Mouse (Mus musculus) adipocyte (in vitro differentiated cells): ENCODE data around the gene Rps6kl1.
"Not testable (repeated sequence)": the region's sequence is repeated elsewhere in the genome, so short reads cannot be mapped to it uniquely, and the experiment has no call there.

Source experiments
- DNase-seq: peaks from one replicate; pipeline ENCODE4 v3.0.0-alpha.2; 2016; ENCODE audit warnings: low spot score

Gene Rps6kl1

DNA sequence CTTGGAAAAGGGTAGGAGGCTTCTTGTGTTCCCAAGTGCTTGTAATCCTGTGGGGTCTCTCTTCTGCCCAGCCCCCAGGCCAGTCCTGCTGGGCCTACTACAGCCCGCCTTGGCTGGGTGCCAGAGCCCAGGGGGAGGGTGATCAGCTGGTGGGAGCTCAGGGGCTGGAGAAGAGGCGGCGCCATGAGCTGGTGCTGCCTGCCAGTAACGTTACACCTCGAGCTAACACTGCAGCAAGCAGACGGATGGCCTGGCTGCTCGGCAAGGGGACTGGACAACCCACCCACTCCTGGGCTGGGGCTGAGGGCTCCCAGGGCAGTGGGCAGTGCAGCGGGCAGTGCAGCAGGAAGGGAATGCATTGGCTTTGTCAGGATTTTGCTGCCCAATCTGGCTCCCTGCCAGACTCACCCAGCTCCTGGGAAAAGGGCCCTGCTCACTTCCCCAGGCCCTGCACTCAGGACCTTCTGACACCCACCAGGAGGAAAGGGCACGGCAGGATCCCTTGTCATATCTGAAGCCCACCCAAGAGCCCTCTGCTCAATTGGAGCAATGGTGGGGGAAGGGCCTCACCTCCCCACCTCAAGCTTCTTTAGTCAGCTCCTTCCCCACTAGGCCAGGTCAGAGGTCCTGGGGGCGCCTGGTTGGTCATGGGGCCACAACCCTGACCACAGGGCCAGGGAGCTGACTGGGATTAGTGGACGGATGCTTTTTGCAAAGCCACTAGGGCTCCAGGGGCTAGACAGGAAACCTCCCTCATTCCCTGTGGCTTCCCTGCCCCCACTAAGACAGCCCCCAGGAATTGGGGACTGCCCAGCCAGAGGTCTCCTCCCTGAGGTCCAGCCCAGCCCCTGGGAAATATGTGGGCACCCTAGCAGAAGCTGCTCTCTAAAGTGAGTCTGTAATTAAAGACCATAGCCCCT lies 25.1 kb upstream of the Rps6kl1 start:
- DNase-seq = no peak

DNA sequence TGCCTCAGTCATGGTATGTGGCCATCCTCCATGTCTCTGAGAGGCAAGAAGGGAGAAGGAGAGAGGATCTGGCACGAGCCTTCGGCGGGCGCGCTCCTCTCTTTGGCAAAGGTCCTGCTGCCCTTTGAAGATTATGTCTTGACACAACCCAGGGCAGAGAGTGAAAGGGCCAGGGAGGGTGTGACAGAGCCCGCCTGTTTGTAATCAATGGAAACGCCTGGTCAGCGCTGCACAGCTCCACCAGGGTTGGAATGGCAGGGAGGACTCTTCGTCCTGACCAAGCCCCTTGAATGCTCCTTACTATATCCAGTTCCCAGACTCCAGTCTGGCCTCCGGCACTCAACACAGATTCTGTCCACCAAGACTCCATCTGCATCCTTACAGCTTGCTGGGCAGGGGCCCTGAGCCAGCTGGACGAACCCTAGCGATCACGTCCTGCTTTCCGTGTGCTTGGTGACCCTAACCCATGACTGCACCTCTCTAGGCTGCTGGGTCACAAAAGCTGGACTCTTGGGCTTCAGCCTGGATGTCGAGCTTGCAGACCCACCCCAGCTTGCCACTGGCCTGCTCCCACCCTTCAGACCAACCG lies 24.1 kb upstream of the Rps6kl1 start:
- DNase-seq = no peak

DNA sequence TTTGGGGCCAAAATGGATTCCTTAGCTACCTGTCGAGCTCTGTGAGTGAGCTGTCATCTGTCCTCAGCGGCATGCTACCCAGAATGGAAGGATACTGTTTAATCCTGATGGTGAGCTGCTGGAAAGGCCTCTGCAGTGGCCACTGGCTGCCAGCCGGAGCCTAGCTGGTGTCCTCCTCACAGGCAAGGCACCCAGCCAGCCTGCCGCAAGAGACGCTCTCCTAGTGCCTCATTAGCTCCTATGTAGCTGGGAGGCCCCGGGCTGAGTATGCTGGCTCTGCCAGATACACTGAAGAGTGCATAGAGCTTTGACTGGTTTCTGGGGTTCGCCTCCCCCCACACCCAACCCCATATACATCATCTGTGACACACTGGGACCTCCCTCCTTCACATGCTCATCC lies 23.0 kb upstream of the Rps6kl1 start:
- DNase-seq = peak; percentile 37

DNA sequence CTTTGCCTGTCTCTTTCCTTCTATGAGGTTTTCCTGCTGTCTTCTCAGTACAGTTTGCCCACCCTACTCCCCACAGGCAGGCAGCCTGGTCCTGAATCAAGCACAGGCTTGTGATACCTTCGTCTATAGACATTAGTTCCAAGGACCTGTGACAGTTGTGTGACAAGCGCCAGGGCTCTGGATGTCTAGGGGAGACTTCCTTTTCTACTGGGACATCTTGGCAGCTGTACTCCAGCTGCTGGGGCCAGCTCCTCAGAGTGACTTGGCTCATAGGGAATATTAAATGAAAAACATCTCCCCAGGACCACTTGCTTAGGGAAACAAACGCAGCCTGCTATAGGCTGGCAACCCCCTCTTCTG lies 19.9 kb upstream of the Rps6kl1 start:
- no peak for DNase-seq

DNA sequence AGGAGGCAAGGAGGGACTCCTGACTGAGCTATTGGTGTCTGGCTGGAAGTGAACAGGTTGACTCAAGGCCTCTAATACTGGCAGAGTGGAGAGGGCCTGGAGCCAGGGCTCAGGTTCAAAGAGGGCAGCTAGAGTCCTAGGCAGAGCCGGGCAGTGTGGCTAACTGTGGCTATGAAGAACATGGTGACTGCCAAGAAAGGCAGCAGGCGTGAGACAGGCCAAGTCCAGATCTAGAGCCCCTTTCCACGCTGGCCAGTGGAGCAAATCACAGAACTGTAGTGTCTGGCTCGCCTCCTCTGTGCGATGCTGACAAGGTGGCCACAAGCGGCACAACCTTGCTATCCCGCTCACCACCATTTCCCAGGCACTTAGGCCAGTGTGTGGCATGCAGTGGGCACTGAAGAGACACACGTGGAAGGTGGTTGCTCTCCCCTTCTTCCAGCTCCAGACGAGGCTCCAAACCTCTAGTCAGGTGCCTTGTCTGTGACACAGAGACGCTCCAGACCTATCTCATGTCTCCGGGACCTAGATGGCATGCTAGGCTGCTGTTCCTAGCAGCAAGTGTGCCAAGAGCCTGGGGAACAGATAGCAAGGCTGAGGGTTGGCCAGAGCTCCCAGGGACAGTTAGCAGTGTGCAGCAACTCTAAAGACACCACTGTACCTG lies 19.4 kb upstream of the Rps6kl1 start:
- DNase-seq = peak; percentile 25

DNA sequence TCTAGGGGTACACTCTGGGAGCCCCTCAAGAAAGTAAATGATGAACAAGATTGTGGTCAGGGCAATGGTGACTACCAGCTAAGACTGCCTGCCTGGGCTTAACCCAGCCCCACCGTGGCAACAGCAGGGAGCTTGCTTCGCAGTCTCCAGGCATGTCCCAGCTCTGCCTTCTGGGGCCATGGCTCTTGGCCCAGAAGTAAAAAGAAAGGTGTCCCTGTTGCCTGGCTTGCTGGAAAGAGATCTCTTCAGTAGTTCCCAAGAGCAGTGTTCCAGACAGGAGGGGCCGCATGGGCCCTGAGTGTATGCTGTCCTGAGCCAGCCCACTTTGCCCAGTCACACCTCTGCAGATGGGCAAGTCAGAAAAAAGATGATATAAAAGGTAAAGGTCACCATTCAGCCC lies 18.8 kb upstream of the Rps6kl1 start:
- DNase-seq = no peak

DNA sequence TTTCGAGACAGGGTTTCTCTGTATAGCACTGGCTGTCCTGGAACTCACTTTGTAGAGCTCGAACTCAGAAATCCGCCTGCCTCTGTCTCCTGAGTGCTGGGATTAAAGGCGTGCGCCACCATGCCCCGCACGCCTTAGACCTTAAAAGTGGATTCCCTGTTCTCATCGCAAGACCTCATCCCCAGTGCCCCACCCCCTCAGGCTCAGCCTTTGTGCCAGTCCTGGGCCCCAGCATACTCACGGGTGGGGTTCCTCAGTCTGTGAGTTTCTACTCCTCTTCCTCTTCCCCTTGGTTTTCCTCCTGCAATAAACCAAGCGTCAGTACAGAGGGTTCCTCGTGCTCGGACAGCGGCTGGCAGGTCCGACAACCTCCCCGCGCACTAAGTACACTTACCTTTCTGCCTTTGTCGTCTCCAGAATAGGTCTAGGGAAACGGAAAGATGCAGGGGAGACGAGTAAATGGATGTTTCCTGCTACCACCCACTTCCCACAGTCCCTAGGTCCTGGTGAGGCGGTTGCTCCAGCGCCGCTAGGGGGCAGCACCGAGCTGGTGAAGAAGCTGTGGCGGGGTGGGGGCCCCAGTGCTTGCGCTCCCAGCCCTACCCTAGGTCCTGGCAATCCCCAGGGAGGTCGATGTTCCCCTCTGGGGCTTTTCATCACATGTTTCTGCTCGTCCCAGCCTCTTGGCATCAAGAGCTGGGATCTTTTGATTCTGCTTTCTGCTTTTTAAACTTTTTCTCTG lies 18.2 kb upstream of the Rps6kl1 start:
- peak; percentile 74 for DNase-seq

DNA sequence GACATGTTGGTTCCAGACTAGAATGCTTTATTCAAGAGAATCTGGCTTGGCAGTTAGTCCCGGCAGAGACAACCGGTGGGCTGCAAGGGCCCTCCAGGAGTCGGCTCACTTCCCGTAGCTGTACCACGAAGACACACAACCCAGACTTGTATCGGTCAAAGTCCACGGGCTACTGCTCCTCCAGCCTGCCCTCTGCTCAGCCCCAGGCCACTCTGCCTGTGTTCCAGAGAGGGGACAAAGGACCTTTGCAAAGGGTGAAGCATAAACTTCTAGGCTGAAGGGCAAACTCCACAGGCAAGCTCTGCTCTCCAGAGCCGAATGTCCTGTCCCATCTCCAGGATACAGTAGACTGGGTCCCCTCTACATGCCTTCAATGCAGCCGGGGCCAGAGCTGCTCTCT lies 15.6 kb upstream of the Rps6kl1 start:
- no peak for DNase-seq

DNA sequence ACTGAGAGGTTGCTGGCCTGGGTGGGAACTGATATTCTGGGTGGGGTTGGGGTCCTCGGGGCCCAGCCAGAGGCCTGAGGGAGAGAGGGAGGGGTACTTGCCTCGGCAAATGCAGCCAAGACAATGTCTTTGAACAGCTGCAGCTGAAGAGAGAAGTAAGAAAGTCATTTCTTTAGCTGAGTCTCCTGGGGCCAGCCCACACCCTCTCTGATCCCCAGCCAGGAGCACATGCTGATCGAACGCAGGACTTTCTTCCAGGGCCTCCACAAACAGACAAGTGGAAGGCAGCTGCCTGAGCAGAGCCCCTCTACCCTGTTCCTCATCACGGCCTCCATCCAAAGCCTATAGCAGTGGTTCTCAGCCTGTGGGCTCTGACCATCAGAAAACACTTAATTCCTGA lies 13.9 kb upstream of the Rps6kl1 start:
- no peak for DNase-seq

DNA sequence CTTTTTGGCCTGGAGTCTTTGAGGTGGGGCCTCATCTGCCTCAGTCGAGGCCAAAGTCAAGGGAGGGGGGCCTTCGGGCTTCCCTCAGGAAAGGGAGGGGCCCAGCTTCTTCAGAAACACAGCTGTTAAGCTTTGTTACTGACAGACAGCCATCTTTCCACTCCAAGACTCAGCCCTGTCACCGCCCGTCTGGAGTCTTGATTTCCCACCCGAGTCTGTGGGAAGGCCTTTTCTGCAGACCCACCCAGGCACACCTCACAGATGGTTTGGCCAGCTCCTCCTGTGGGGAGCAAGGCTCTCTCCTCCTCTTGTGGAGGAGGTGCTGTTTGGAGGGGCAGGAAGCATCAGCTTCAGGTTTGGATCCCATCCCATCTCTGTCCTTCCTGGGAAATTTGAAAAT lies 8.5 kb upstream of the Rps6kl1 start:
- DNase-seq = no peak

DNA sequence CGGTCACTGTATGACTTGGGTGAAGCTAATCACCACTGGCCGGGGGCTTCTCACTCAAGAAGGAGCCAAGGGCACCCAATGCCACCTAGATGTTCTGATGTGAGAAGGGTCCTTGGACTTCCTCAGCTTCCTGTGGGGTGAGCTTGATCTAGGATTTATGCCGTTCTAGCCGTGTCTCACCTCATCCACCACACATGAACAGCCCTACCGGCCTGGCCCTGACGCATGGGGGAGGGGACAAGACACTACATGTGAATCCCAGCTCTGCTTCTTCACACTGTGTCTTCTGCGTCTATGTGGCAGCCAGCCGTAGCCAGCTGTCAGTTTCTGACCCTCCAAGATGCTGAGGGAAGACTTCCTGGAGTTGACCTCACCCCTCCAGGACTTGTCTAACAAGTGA lies 7.7 kb upstream of the Rps6kl1 start:
- no peak for DNase-seq

DNA sequence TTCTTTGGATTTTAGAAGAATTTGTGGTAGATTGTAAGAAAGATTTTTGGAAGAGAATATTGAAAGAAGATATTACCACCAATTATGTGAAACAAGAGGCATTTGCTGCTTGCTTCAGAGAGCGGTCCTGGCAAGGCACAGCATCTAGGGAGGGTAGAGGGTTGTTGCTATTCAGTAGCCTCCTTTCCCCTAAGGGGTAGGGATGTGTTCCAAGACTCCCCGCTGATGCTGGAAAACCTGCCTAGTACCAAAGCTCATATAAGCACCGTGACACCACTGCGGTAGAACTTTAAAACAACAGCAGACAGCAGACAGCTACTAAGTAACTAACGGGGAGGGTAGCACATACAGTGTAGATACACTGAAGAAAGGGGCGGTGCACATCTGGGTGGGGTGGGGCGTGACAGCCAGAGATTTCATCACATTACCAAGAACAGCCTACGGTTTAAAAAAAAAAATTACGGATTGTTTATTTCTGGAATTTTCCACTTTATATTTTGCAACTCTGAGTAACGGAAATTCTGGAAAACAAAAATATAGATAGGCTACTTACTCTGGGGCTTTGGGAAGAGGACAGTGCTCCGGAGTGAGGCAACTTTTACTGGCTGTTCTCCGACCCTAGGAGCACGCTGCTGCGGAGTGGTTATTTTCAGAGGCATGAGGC lies 6.9 kb upstream of the Rps6kl1 start:
- DNase-seq = no peak

DNA sequence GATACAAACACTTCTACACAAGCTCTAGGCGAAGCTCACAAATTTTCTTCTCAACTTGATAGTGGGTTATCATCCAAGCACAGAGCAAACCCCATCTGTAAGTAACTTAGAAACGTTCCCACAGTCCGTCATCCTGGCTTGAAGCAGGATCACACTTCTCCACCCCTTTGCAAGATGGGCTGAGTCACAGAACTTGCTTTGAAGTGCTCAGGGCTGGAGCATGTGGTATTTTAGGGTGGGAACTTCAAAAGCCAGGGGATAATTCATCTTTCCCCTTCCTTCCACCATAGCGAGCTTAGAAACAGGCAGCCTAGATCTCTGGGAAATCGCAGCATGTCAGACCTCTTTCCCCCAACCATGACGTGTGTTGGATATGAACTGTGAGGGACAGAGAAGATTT lies 5.3 kb upstream of the Rps6kl1 start:
- no peak for DNase-seq

DNA sequence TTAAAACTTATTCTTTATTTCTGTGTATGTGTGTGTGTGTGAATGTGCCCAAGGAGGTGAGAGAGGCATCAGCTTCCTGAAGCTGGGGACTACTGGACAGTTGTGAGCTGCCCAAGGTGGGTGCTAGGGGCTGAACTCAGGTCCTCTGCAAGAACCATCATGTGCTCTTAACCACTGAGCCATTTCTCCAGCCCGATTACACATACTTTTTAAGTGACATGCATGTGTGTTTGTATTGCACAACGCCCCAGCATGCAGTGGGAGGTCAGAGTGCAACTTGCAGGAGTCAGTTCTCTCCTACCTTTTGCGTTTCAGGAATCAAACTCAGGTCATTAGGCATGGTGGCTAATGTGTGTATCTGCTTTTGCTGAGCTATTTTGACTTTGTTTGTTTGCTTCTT lies 1.9 kb upstream of the Rps6kl1 start:
- DNase-seq = no peak

DNA sequence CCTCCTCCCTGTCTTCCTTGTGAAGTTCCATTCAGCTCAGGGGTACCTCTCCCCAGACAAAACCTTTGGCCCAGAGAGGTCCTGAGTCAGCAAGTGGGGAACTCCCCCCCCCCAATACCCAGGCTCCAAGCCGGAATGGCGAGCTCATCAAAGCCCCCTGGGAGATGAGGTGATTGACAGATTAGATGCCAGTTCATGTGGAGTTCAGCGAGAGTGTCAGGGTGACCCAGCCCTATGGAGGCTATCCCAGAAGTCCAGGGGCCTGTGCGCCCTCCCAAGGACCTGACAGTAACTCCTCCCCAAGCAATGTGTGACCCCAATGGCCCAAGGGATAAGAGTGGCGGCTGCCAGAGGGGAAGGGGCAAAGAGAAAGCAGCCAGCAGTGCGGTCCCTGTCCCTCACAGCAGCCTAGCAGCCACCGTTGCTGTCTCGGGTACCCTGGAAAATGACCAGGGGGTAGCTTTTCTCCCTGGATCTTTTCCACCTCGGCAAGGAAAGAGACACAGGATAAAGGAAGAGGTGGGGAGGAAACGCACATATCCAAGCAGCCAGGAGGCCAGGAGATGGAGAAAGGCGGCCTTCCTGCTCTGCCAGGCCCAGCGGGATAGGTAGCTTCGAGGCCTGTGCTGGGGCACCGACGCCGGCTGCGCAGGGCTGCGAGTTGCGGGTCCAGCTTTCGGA lies 603 bp downstream of the Rps6kl1 start:
- no peak for DNase-seq

DNA sequence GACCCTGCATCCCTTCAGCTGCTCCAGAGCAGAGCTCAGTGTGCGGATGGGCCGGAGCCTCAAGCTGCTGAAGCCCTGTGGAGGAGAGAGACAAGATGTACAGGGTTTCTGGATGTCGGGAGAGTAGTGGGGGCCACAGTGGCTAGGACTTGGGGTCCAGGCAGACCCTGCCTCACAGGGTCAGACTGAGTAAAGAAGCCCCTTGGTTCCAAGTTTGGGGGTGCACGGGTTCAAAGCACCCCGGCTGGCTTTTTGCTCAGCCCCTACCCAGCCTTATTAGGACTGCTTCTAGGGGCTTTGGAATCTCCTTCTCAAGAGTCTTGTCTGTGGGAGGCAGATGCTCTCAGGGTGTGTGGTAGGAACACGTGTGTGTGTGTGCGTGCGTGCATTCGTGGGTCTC lies 4.2 kb downstream of the Rps6kl1 start:
- DNase-seq = no peak

DNA sequence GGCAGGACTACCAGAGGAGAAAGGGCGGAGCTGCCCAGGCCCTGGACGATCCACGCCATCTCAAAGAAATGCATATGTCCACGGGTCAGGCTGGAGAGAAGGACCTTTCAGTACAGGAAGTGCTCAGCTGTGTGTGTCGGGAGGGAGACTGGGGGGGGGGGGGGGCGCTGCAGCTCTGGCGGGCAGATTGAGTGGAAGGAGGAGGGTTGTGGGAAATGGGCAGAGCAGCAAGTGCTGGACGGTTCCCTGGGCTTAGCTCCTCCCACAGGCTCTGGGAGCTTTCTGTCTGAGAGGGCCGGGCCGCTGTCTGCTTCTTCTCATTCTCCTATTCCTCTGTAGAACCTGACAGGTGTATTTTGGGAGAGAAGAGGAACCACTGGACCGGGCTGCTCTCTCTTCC lies 4.7 kb downstream of the Rps6kl1 start:
- no peak for DNase-seq

DNA sequence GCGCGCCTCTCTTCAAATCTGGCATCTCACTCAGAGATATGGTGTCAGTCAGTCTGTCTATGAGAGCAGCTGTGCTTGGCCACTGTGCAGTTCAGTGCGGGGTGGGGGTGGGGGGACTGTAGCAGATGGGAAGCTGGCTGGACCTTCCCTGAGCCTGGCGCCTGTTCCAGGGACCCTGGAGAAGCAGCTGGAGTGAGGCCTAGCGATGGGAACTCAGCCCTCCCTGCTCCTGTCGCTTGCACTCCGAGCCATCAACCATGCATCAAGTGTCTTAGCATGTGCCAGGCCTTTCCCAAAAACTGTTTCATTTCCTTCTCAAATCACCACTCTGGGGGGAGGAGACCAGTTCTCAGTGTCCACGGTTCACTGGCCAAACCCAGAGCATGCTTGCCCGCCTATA lies 5.4 kb downstream of the Rps6kl1 start:
- no peak for DNase-seq

DNA sequence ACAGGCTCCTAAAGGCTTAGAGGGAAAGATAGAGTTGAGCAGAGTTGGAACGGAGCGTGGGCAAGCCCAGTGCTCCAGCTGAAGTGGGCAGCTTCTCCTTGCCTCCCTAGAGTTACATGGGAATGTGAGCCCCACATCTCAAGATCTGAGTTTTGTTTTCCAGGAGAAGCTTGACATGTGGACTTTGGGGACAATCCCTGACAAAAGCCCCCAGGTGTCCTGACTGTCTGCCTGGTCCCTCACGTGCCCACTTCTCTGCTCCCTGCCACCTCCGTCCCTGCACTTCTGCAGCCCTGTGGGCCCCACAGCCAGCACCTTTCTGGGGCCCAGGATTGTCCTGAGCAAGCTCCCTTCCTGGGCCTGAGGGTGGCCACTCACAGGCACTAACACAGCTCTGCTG lies 6.2 kb downstream of the Rps6kl1 start:
- DNase-seq = no peak

DNA sequence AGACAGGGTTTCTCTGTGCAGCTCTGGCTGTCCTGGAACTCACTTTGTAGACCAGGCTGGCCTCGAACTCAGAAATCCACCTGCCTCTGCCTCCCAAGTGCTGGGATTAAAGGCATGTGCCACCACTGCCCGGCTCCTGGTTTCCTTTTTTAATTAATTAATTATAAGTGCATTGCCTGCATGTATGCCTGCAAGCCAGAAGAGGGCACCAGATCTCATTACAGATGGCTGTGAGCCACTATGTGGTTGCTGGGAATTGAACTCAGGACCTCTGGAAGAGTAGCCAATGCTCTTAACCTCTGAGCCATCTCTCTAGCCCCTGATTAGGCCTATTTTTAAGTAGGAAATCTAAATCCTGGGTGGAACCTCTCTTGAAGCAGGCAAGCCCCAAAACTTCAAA lies 6.8 kb downstream of the Rps6kl1 start:
- not testable (repeated sequence) for DNase-seq

DNA sequence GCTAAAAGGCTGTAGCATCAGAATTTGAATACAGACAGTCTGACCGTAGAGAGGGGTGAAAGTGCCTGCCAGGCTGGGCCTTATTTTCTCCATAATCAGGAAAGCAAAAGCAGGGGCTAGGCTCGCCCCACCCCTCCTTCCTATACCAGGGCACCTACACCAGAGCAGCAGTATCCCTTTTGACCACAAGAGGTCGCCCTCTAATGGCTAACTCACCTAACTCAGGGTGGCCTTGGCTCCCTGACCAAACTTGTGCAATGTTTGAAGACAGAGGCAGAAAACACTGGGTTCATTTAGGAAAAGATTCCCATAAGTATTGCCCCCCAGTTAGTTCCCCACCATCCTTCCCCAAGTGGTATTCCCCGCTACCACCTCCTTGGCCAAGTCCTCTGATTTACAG lies 8.3 kb downstream of the Rps6kl1 start:
- peak; percentile 90 for DNase-seq

DNA sequence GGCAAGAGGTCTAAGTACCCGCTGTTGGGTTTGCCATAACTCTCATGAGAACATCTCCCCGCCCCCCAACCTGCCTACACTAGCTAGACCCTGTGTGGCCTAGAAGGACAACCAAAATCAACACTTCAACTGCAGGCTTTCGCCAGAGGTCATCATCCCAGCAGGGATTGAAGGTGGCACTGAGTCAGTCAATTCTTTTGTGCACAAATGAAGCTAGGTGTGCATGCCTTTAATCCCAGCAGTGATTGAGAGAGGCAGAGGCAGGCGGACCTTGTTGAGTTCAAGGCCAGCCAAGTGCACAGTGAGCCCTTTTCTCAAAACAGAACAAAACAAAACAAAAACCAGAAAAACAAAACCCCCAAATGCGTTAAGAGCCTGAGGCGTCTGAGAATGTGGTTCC lies 10.0 kb downstream of the Rps6kl1 start:
- no peak for DNase-seq
